Mouse (Mus musculus) CD8-positive naive resting alpha-beta T cell, adult 2 months (primary cell): Measurements from ENCODE around the gene Irf2.
A peak's percentile ranks its signal among the peaks of the same experiment; 100 is the strongest.

Experiments
- DNase-seq, 2 experiments: peaks; one replicate each; pipeline ENCODE4 v3.0.0; 2022; ENCODE audit warnings: low read depth in 2 of 2, low spot score in 2 of 2

Irf2 gene

GRCm38 (mm10) chr8:46838052-46838451 is 98.5 kb downstream of the Irf2 start:
- DNase-seq: no peak

GRCm38 (mm10) chr8:46840390-46840789 is 100.9 kb downstream of the Irf2 start:
- no peak for DNase-seq

DNA sequence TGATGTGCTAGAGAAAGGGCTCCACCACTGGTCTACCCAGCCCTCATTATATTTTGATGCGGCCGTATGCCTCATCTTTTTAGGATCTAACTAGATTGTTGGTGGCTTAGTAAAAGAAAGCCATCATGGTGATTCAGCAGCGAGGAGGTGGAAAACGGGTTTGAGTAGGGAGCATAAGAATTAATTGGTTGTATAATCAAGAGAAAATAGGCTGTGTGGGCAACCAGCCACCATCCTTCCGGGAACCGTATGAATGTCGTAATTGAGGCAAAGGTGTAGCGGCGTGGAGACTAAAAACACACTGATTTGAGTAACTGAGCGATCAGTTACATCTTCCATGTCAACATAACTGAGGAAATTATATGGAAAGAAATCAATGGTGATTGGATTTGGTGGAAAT is 101.3 kb downstream of the Irf2 start:
- no peak for DNase-seq

GRCm38 (mm10) chr8:46842676-46843181 is 103.2 kb downstream of the Irf2 start:
- DNase-seq: no peak

GRCm38 (mm10) chr8:46843855-46844254 is 104.3 kb downstream of the Irf2 start:
- DNase-seq: no peak

DNA sequence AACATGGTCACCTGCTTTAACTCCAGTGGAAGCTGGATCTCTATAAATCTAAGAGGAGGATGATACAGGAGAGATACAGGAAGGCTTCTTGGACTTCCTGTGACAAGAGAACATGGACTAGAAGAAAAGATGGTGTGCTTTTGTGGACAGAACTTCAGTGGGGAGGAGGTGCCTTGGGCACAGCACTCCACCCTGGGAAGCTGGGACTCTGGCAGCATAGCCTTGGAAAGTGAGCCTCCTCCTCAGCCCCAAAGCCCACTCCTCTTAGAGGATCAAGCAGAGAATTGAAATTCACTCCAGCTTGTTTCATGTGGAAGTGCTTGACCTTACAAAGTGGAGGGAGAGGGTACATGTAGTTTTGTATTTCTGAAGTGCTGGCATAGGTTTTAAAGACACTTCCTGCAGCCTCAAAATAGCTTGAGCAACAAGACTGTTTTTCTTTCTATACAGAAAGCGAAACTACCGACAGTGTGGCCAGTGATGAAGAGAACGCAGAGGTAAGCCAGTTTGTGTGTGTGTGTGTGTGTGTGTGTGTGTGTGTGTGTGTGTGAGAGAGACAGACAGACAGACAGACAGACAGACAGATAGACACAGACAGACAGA is 104.9 kb downstream of the Irf2 start:
- peak; percentile 6 to 7 for DNase-seq

DNA sequence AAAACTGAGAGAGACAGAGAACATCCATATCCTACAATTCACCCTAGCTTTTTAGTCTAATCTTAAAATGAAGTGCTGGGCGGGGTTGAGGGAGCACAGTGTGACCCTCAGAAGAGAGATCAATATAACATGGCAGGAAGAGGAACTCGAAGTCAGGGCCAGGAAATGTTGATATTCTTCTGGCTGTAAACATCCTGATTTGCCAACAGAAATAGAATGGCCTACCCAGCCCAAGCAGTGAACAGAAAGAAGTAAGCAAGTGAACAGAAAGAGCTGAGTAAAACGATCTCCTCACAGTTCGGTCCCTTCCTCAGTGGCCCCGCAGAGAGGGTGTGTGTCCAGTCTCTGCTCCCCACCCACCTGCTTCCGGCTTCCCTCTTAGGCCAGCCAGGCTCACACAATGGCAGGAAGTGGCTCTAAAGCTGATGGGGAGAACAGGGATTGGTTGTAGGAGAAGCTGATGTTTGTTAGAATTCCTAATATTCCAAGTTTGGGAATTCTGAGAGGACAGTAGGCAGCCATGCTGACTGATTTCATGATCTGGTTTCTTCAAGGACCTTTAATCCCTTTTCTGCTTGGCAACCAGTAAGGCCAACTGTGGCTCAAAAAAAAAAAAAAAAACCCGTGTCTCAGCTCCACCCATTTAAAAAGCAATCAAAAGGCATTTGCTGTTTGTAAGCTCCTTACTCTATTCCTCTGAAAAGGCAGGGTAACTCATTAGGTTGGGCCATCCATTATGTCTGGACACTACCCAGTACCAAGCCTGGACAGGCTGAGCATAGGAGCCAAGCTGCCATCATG is 105.6 kb downstream of the Irf2 start:
- DNase-seq: peak; percentile 45 to 60

DNA sequence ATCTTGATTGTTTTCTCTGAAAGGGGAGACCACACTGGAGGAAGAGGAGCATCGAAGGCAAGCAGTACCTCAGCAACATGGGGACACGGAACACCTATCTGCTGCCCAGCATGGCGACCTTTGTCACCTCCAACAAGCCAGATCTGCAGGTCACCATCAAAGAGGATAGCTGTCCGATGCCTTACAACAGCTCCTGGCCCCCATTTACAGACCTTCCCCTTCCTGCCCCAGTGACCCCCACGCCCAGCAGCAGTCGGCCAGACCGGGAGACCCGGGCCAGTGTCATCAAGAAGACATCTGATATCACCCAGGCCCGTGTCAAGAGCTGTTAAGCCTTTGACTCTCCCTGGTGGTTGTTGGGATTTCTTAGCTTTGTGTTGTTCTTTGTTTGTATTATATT is 106.4 kb downstream of the Irf2 start:
- DNase-seq: no peak

DNA sequence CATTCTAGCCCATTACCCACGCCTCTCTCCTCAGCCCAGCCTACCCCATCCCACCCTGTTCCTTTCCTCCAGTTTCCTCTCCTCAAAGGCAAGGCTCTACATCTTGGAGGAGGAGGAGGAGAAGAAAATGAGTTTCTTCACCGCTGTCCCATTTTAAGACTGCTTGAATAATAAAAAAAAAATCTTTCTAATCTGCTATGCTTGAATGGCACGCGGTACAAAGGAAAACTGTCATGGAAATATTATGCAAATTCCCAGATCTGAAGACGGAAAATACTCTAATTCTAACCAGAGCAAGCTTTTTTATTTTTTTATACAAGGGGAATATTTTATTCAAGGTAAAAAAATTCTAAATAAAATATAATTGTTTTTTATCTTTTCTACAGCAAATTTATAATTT is 107.4 kb downstream of the Irf2 start:
- no peak for DNase-seq

DNA sequence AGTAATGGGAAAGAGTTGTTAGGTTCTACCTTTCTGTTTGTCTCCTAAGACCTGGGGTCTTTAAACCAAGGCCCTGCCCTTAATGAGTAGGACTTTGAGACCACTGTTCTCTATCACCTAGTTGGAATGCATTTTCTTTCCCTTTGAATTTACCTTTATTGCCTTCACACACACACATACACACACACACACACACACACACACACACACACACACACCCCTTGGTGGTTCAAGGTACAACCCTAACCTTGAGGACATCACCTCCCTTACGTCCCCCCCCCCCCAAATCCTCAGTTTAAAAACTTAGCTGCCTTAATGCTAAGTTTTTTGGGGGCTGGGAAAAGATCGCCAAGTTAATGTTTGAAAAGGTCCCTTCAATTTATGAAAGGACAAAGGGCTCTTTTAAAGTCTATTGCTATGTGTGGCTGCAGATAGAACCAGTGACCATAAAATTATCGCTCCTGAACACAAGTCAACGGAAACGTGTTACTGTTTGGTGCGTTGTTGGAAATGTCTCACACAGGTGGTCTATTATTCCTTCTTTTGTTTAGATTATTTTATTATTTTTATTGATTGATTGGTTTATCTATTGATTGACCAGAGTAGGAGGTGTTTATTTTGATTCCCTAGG is 108.6 kb downstream of the Irf2 start:
- no peak for DNase-seq

DNA sequence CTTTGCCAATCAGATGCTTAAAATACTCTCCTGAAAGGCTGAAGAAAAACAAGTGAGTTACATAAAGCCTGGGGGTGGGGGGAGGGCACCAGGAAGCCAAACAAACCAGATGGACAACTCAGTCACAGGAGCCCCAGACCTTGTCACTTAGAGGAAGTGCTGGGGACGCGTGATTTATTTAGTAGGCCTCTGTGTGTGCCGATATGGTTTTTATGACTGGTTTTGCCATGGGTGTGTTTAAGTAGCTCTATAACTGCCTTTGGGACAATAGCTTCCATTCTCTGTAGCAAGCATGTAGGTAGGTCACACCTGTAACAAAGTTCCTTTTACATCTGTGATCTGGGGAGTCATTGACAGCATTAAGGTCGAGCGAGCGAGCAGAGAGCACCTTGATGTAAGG is 109.4 kb downstream of the Irf2 start:
- no peak for DNase-seq

- no peak for DNase-seq
These were observed 109.9 kb downstream of the Irf2 start for GRCm38 (mm10) chr8:46849458-46849857.

DNA sequence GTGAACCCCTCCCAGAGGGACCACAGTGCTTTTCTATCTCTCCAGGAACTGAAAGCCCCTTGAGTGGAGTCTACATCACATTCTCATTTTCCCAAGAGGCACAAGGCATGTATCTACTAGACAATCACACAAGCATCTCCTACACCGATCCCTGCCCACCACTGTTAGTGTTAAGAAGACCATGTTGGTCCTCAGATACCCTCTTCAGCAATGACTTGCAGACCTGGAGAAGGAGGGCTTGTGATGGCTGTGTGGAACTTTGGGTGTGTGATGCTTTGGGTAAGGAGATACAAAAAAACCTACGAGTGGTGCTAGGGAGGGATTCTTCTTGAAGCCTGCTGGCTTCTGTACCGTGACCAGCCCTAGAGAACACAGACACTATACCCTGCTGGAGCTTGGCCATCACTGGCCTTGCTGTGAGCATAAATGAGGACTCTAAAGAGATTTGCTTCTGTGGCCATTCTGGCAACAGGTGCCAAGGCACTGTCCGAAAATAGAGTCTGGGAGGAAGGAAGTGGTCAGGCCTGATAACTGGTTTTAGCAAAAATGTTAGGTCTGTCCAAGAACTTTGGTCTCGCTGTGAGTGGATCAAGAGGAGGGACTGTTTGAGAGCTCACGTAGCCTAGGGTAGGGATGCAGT is 110.8 kb downstream of the Irf2 start:
- no peak for DNase-seq

GRCm38 (mm10) chr8:46851560-46851959 is 112.0 kb downstream of the Irf2 start:
- DNase-seq: no peak

DNA sequence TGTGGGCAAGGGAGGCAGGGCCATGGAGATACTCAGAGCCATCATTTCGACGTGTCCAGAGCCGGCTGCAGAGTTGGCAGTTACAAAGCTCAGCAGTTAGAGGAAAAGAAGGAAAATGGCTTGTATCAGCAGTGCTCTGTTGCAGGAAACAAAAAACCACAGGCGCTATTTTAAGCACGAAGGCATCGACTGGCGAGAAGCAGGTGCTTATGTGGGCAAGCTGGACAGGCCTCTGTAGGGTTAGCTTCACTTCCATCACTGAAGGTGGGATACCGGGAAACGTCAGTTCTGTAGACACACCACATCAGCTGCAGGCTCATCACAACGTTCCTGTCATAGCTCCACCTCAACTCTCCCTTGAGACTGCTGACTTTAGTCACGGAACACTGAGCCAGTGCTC is 112.8 kb downstream of the Irf2 start:
- DNase-seq: peak in 1 of 2 experiments; percentile 5

GRCm38 (mm10) chr8:46859164-46859846 is 119.8 kb downstream of the Irf2 start:
- DNase-seq: peak; percentile 31 to 52

DNA sequence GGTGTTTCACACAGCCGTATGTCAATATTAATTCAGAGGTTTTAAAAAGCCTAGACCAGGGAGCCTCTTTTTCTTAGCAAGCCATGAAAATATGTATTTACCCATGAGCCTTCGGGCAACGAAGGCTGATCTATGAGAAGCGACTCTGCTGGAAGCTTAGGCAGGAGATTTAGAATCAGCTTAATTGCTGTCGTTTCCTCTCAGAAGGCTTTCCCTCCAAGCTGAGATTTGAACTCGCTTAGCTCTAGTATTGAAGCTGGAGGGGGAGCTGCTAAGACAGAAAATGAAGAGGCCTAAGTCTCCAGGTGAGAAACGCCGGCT is 120.3 kb downstream of the Irf2 start:
- DNase-seq: no peak

GRCm38 (mm10) chr8:46862508-46862907 is 123.0 kb downstream of the Irf2 start:
- DNase-seq: no peak

GRCm38 (mm10) chr8:46865428-46865827 is 125.9 kb downstream of the Irf2 start:
- DNase-seq: no peak

GRCm38 (mm10) chr8:46867440-46867839 is 127.9 kb downstream of the Irf2 start:
- DNase-seq: no peak

- no peak for DNase-seq
These were observed 129.0 kb downstream of the Irf2 start for GRCm38 (mm10) chr8:46868346-46869065.
